Mouse (Mus musculus) limb, embryonic 11.5 days (tissue): ENCODE data around the gene Zmym4. TPM values are rescaled to one million over a fixed set of nuclear protein-coding genes. Genes with fewer than 3 reads are reported as not detected.

Experiments used
- ATAC-seq: fragments of 200-750 bp; cut with Nextera tagmentation; 2 replicates; pipeline ENCODE4 v1.8.0; 2017; ENCODE audit warnings: low read depth; ENCODE audit not compliant: insufficient number of reproducible peaks, low FRiP score, low TSS enrichment
- DNase-seq: peaks from one replicate; pipeline ENCODE4 v3.0.0-alpha.2; 2015; ENCODE audit warnings: low spot score
- H3K27ac ChIP-seq: fragments of 300-500 bp; sonication (generic); replicated peaks from 2 replicates; pipeline ENCODE4 v1.5.1; 2014; ENCODE audit warnings: low read depth, mild to moderate bottlenecking, low read length
- H3K27me3 ChIP-seq: fragments of 300-500 bp; sonication (generic); 2 replicates; pipeline ENCODE4 v1.6.1; 2014; ENCODE audit warnings: mild to moderate bottlenecking, low read length, mixed read lengths; ENCODE audit not compliant: control insufficient read depth, insufficient read depth
- H3K36me3 ChIP-seq: fragments of 300-500 bp; sonication (generic); 2 replicates; pipeline ENCODE4 v1.6.1; 2014; ENCODE audit warnings: mild to moderate bottlenecking, low read length, moderate library complexity, mixed read lengths; ENCODE audit not compliant: control insufficient read depth, insufficient read depth
- H3K4me1 ChIP-seq: fragments of 300-500 bp; sonication (generic); 2 replicates; pipeline ENCODE4 v1.6.1; 2014; ENCODE audit warnings: low read length, mixed read lengths; ENCODE audit not compliant: control insufficient read depth, insufficient read depth
- H3K4me2 ChIP-seq: fragments of 300-500 bp; sonication (generic); 2 replicates; pipeline ENCODE4 v1.6.1; 2014; ENCODE audit warnings: low read depth, mild to moderate bottlenecking, moderate library complexity; ENCODE audit not compliant: severe bottlenecking
- H3K4me3 ChIP-seq: fragments of 300-500 bp; sonication (generic); 2 replicates; pipeline ENCODE4 v1.5.1; 2014; ENCODE audit warnings: low read depth, low read length
- H3K9ac ChIP-seq: fragments of 300-500 bp; sonication (generic); 2 replicates; pipeline ENCODE4 v1.6.1; 2014; ENCODE audit warnings: mild to moderate bottlenecking, low read length
- H3K9me3 ChIP-seq: fragments of 300-500 bp; sonication (generic); 2 replicates; pipeline ENCODE4 v1.6.1; 2016; ENCODE audit warnings: low read length; ENCODE audit not compliant: control insufficient read depth
- WGBS: fragments of 180-500 bp; shearing (Covaris S2); extraction: QIAGEN DNeasy Blood & Tissue Kit; methylation state at CpG from one replicate; pipeline ENCODE4 v1.1.7; 2014; 5-methylcytosine and 5-hydroxymethylcytosine counted together
- polyA plus RNA-seq: library from polyadenylated mRNA; unstranded; fragments of >200 nt; fragmentation: Nextera tagmentation; extraction: Ambion mirVana; gene quantifications from 2 replicates; pipeline ENCODE4 v1.2.1, GENCODE M21; 2014

Gene Zmym4
- polyA plus RNA-seq, 1 experiment from 2014 or later: 21.7 TPM

DNA sequence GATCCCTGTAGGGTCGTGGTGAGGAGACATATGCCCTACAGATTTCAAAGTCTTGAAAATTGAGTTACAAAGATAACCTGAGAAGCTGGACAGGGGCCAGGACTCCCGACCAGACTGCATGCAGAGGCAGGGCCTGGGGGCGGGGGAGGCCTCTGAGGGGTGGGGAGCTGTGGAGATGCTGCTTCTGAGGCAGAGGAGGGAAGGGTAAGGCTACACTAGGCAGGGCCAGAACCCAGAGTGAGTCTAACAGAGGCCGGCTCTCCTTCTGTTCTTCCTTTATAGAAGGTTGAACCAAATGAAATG, 117.2 kb downstream of the Zmym4 start:
- ATAC-seq (no peak), DNase-seq (no peak)
- no peaks in the 10 kb centered on the region for H3K27me3 ChIP-seq
- peaks cover 3% of the 10 kb centered on the region for H3K36me3 ChIP-seq
- no peaks in the 10 kb centered on the region for H3K4me1 ChIP-seq
- H3K9ac ChIP-seq: no peak overlapping the region
- no peak overlapping the region for H3K27ac ChIP-seq
- no peak overlapping the region for H3K4me3 ChIP-seq
- H3K9me3 ChIP-seq: no peaks in the 10 kb centered on the region
- WGBS: 57% methylated on average over 4 of the region's 4 CpGs
- H3K4me2 ChIP-seq: no peak overlapping the region

DNA sequence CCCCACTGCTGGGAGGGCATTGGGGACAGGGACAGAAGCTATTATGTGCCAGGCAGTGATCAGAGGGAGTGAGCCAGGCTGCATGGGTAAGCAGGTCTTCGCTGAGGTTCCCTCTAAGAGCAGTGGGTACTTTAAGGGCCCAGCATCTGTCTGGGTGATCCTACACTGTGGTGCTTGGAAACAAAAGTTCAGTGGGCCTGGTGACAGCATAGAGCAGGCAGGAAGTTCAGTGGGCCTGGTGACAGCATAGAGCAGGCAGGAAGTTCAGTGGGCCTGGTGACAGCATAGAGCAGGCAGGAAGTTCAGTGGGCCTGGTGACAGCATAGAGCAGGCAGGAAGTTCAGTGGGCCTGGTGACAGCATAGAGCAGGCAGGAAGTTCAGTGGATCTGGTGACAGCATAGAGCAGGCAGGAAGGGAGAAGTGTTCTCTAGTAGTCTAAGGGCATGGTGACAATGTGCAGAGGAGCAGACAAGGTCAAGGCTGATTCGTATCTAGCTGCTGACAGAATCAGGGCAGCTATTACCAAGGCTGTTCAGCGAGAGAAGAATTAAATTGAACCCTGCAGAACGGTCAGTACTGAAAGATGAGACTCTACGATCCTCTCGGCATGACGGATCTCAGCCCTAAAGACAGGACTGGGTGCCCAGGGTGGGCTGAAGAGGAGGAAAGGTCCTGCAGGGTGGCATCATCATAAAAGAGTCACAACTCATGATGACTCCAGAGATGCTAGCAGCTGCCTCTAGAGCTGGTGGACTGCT, 117.7 kb downstream of the Zmym4 start:
- H3K36me3 ChIP-seq: peaks cover 3% of the 10 kb centered on the region
- no peaks in the 10 kb centered on the region for H3K4me1 ChIP-seq
- no peaks in the 10 kb centered on the region for H3K9me3 ChIP-seq
- no peak overlapping the region for H3K27ac ChIP-seq
- ATAC-seq: no peak
- 77% methylated on average over 7 of the region's 7 CpGs for WGBS
- no peak overlapping the region for H3K4me2 ChIP-seq
- H3K27me3 ChIP-seq: no peaks in the 10 kb centered on the region
- H3K4me3 ChIP-seq: no peak overlapping the region
- H3K9ac ChIP-seq: 0 out of 2 replicates have a peak overlapping the region, but pooled peaks have one; percentile 17
- DNase-seq: no peak

DNA sequence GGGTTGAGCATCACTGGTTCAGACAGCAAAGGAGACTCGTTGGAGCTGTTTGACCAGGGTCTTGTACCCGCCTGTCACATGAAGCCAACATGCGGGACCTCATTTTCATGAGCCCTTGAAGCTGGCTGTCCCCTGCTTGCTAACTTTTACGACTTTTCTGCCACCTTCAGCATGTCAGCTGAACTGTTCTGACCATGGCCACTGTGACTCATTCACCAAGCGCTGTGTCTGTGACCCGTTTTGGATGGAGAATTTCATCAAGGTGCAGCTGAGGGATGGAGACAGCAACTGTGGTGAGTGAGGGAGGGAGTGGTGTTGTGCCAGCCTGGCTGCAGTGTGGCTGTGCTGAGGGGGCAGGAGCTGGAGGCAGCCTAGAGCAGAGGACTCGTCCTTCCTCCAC, 121.0 kb downstream of the Zmym4 start:
- Histone ChIP-seq H3K27ac (no peak overlapping the region), H3K36me3 (peaks cover 2% of the 10 kb centered on the region; the same call in 1 of the 2 replicates), H3K4me1 (no peaks in the 10 kb centered on the region), H3K27me3 (no peaks in the 10 kb centered on the region), H3K9ac (no peak overlapping the region), H3K4me3 (no peak overlapping the region), H3K4me2 (no peak overlapping the region), H3K9me3 (no peaks in the 10 kb centered on the region)
- WGBS: 54% methylated on average over 7 of the region's 7 CpGs
- ATAC-seq (no peak), DNase-seq (no peak)

DNA sequence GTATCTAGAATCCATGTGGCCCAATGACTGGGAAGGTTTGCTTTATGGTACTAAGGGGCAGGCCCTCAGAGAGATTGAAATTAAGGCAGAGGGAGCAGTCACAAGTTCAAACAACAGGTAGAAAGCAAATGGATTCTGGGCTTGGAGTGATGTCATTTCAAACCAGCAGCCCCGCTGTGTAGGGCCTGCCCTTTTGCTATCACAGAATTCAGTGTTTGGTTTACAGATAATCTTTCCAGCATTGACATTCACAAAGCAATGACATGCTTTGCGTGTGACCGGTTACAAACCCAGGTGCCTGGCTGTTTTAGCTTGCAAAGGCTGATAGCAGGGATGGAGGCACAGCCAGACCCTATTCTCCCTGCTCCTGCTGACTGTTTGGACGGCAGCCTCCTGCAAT, 122.3 kb downstream of the Zmym4 start:
- DNase-seq (no peak), ATAC-seq (no peak)
- Histone ChIP-seq H3K4me3 (no peak overlapping the region), H3K4me2 (no peak overlapping the region), H3K9me3 (no peaks in the 10 kb centered on the region), H3K27me3 (no peaks in the 10 kb centered on the region), H3K4me1 (no peaks in the 10 kb centered on the region), H3K27ac (no peak overlapping the region), H3K9ac (no peak overlapping the region), H3K36me3 (peaks cover 2% of the 10 kb centered on the region; the same call in 1 of the 2 replicates)
- WGBS: 78% methylated on average over 4 of the region's 4 CpGs

- ATAC-seq (no peak), DNase-seq (no peak)
- 51% methylated on average over 3 of the region's 3 CpGs for WGBS
- Histone ChIP-seq H3K9me3 (no peaks in the 10 kb centered on the region), H3K9ac (no peak overlapping the region), H3K36me3 (peaks cover 2% of the 10 kb centered on the region; the same call in 1 of the 2 replicates), H3K27me3 (no peaks in the 10 kb centered on the region), H3K4me3 (no peak overlapping the region), H3K4me2 (no peak overlapping the region), H3K27ac (no peak overlapping the region), H3K4me1 (no peaks in the 10 kb centered on the region)
These were observed 125.0 kb downstream of the Zmym4 start for GRCm38 (mm10) chr4:126842911-126843310.

DNA sequence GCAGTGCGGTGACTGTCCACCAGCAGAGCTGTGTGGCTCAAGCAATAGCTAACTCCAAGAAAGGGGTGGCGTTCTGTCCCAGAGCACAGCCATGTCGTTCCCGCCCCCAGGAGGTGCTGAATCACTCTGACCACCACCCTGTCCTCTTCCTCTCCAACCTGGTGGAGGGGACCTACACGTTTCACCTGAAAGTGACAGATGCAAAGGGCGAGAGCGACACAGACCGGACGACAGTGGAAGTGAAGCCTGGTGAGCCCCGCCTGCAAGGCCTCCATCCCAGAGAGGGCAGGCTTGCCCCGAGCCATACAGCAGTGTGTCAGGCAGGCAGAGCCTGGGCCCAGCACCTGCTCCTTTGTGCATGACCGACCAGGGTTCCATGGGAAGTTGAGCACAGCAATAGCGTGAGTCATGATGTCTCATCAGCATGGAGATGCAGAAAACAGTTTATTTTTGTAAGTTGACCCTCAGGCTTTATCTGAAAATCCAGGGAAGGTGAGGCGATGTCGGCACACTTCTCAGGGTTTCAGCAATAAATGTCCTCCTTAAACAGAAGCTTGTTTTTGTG, 126.9 kb downstream of the Zmym4 start:
- Histone ChIP-seq H3K4me1 (no peaks in the 10 kb centered on the region), H3K36me3 (peaks cover 2% of the 10 kb centered on the region; the same call in 1 of the 2 replicates), H3K4me3 (no peak overlapping the region), H3K27me3 (no peaks in the 10 kb centered on the region), H3K27ac (no peak overlapping the region), H3K9me3 (no peaks in the 10 kb centered on the region), H3K4me2 (no peak overlapping the region), H3K9ac (no peak overlapping the region)
- WGBS: 92% methylated on average over 15 of the region's 15 CpGs
- ATAC-seq (no peak), DNase-seq (no peak)

DNA sequence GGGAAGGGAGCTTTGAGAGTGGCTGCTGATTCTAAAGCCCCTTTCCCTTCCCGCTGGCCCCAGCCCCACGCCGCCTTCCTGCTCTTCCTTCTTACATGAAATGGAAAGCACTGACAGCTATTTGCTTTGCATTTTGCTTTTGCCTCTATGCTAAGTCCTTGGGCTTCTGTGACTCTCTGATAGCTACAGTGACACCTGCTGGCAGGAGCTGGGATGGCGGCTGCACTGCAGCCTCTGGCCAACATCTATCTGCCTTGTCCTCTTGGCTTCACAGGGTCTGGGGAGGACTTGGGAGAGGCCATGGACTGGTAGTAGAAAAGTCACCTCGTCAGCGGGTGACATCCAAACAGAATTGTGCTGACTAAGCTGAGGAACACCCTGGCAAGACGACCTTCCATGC, 128.1 kb downstream of the Zmym4 start:
- ATAC-seq (no peak), DNase-seq (peak; percentile 93)
- no peak overlapping the region for H3K27ac ChIP-seq
- H3K4me2 ChIP-seq: no peak overlapping the region
- no peaks in the 10 kb centered on the region for H3K27me3 ChIP-seq
- H3K4me1 ChIP-seq: no peaks in the 10 kb centered on the region
- no peak overlapping the region for H3K9ac ChIP-seq
- WGBS: 11% methylated on average over 7 of the region's 7 CpGs
- H3K9me3 ChIP-seq: no peaks in the 10 kb centered on the region
- H3K36me3 ChIP-seq: peaks cover 4% of the 10 kb centered on the region; the same call in 1 of the 2 replicates
- no peak overlapping the region for H3K4me3 ChIP-seq

DNA sequence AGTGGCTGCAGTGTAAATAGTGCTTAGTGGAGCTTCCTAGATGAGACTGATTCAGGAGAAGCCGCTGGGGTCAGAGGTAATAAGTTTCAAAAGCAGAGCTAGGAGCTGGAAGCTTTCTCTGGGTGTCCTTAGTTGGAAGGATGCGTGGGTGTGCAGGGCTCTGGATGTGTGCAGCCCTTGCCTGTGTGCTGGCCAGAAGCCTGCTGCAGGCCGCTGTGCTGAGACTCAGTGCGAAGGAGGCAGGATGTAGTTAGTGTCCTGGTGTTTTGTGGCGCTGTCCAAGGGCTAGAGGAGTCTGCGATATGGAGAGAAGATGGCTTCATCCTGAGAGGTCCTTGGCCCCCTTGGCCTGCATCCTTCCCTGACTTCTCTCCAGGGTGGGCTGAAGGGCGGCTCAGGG, 129.1 kb downstream of the Zmym4 start:
- H3K4me2 ChIP-seq: no peak overlapping the region
- no peaks in the 10 kb centered on the region for H3K9me3 ChIP-seq
- ATAC-seq: no peak
- H3K36me3 ChIP-seq: peaks cover 2% of the 10 kb centered on the region; the same call in 1 of the 2 replicates
- DNase-seq: no peak
- H3K9ac ChIP-seq: no peak overlapping the region
- H3K4me1 ChIP-seq: no peaks in the 10 kb centered on the region
- no peak overlapping the region for H3K4me3 ChIP-seq
- H3K27me3 ChIP-seq: no peaks in the 10 kb centered on the region
- H3K27ac ChIP-seq: no peak overlapping the region
- 81% methylated on average over 7 of the region's 7 CpGs for WGBS
